Mouse (Mus musculus) kidney, embryonic 16.5 days (tissue): Measurements from ENCODE around the gene Fam126b. TPM values are rescaled to one million over a fixed set of nuclear protein-coding genes. Genes with fewer than 3 reads are reported as not detected.

Source experiments
- ATAC-seq: fragments of 200-750 bp; cut with Nextera tagmentation; 2 replicates; pipeline ENCODE4 v1.8.0; 2017; ENCODE audit warnings: moderate TSS enrichment; ENCODE audit not compliant: low FRiP score, low TSS enrichment
- H3K27ac ChIP-seq: fragments of 300-500 bp; sonication (generic); 2 replicates; pipeline ENCODE4 v1.5.1; 2014; ENCODE audit warnings: low read length
- H3K27me3 ChIP-seq: fragments of 300-500 bp; sonication (generic); 2 replicates; pipeline ENCODE4 v1.6.1; 2014; ENCODE audit warnings: low read length, control low read depth, mixed read lengths; ENCODE audit not compliant: insufficient read depth
- H3K36me3 ChIP-seq: fragments of 300-500 bp; sonication (generic); 2 replicates; pipeline ENCODE4 v1.6.1; 2014; ENCODE audit warnings: low read length, control low read depth, mixed read lengths; ENCODE audit not compliant: insufficient read depth
- H3K4me1 ChIP-seq: fragments of 300-500 bp; sonication (generic); 2 replicates; pipeline ENCODE4 v1.6.1; 2014; ENCODE audit warnings: low read length, control low read depth, mixed read lengths; ENCODE audit not compliant: insufficient read depth
- H3K4me2 ChIP-seq: fragments of 300-500 bp; sonication (generic); replicated peaks from 2 replicates; pipeline ENCODE4 v1.6.1; 2014; ENCODE audit warnings: low read depth, low read length
- H3K4me3 ChIP-seq: fragments of 300-500 bp; sonication (generic); 2 replicates; pipeline ENCODE4 v1.5.1; 2014; ENCODE audit warnings: mild to moderate bottlenecking, low read length
- H3K9ac ChIP-seq: fragments of 300-500 bp; sonication (generic); replicated peaks from 2 replicates; pipeline ENCODE4 v1.6.1; 2014; ENCODE audit warnings: low read length
- H3K9me3 ChIP-seq: fragments of 300-500 bp; sonication (generic); 2 replicates; pipeline ENCODE4 v1.6.1; 2016; ENCODE audit warnings: low read length, control low read depth
- WGBS: fragments of 180-500 bp; shearing (Covaris S2); extraction: QIAGEN DNeasy Blood & Tissue Kit; methylation state at CpG from one replicate; pipeline ENCODE4 v1.1.7; 2014; 5-methylcytosine and 5-hydroxymethylcytosine counted together
- polyA plus RNA-seq: library from polyadenylated mRNA; unstranded; fragments of >200 nt; fragmentation: Nextera tagmentation; extraction: Ambion mirVana; gene quantifications from 2 replicates; pipeline ENCODE4 v1.2.1, GENCODE M21; 2015

Fam126b gene
- polyA plus RNA-seq, 1 experiment from 2014 or later, result 10.1 TPM

- H3K9me3 ChIP-seq, result peaks cover 35% of the 10 kb centered on the region
- under 1% methylated on average over 64 of the region's 64 CpGs for WGBS
Observed at GRCm38 (mm10) chr1:58504577-58505254, 81.4 kb downstream of the Fam126b start, which contains the start of gene Orc2. Gene Orc2 (minus strand): TSS chr1:58505109.

GRCm38 (mm10) chr1:58503793-58504370 lies 82.2 kb downstream of the Fam126b start:
- Histone ChIP-seq H3K4me3 (peak overlapping the region; percentile 92), H3K4me2 (peak overlapping the region; percentile 80), H3K27ac (no peak overlapping the region), H3K9ac (peak overlapping the region; percentile 84), H3K27me3 (no peaks in the 10 kb centered on the region), H3K4me1 (peaks cover 10% of the 10 kb centered on the region; the same call in 1 of the 2 replicates), H3K9me3 (peaks cover 31% of the 10 kb centered on the region), H3K36me3 (peaks cover 35% of the 10 kb centered on the region)
- peak; percentile 14; the same call in 1 of the 2 replicates for ATAC-seq
- WGBS, result 32% methylated on average over 9 of the region's 9 CpGs

More at GRCm38 (mm10) chr1:58504577-58505254, 81.4 kb downstream of the Fam126b start, which contains the start of gene Orc2:
- Histone ChIP-seq H3K27ac (peak within 1 kb of the TSS; percentile 67), H3K36me3 (peaks cover 27% of the 10 kb centered on the region), H3K27me3 (no peaks in the 10 kb centered on the region), H3K4me3 (peak within 1 kb of the TSS; percentile 92), H3K4me2 (peak within 1 kb of the TSS; percentile 80), H3K4me1 (peaks cover 10% of the 10 kb centered on the region; the same call in 1 of the 2 replicates), H3K9ac (peak within 1 kb of the TSS; percentile 84)
- ATAC-seq, result peak; percentile 100

- Histone ChIP-seq H3K9me3 (peaks cover 24% of the 10 kb centered on the region), H3K4me1 (peaks cover 10% of the 10 kb centered on the region; the same call in 1 of the 2 replicates), H3K36me3 (peaks cover 33% of the 10 kb centered on the region), H3K27me3 (no peaks in the 10 kb centered on the region), H3K4me2 (no peak overlapping the region), H3K27ac (no peak overlapping the region), H3K4me3 (no peak overlapping the region), H3K9ac (no peak overlapping the region)
- no peak for ATAC-seq
Observed at GRCm38 (mm10) chr1:58503134-58503533, 83.0 kb downstream of the Fam126b start.

- Histone ChIP-seq H3K4me3 (no peak overlapping the region), H3K36me3 (peaks cover 38% of the 10 kb centered on the region), H3K4me1 (peaks cover 5% of the 10 kb centered on the region; the same call in 1 of the 2 replicates), H3K27ac (no peak overlapping the region), H3K4me2 (no peak overlapping the region), H3K9ac (no peak overlapping the region), H3K9me3 (no peaks in the 10 kb centered on the region), H3K27me3 (no peaks in the 10 kb centered on the region)
- 92% methylated on average over 1 of the region's 1 CpGs for WGBS
- no peak for ATAC-seq
Observed at GRCm38 (mm10) chr1:58498758-58499157, 87.4 kb downstream of the Fam126b start.

GRCm38 (mm10) chr1:58497678-58498077 lies 88.4 kb downstream of the Fam126b start:
- no peak for ATAC-seq
- WGBS, result 92% methylated on average over 4 of the region's 4 CpGs
- no peak overlapping the region for H3K9ac ChIP-seq
- H3K27me3 ChIP-seq, result no peaks in the 10 kb centered on the region
- no peaks in the 10 kb centered on the region for H3K9me3 ChIP-seq
- peaks cover 42% of the 10 kb centered on the region for H3K36me3 ChIP-seq
- no peak overlapping the region for H3K4me2 ChIP-seq
- no peak overlapping the region for H3K4me3 ChIP-seq
- no peaks in the 10 kb centered on the region for H3K4me1 ChIP-seq
- H3K27ac ChIP-seq, result no peak overlapping the region

GRCm38 (mm10) chr1:58495603-58496002 lies 90.5 kb downstream of the Fam126b start:
- H3K4me1 ChIP-seq, result no peaks in the 10 kb centered on the region
- H3K36me3 ChIP-seq, result peaks cover 62% of the 10 kb centered on the region
- H3K4me3 ChIP-seq, result no peak overlapping the region
- no peak for ATAC-seq
- no peak overlapping the region for H3K27ac ChIP-seq
- H3K27me3 ChIP-seq, result no peaks in the 10 kb centered on the region
- 97% methylated on average over 6 of the region's 6 CpGs for WGBS
- no peaks in the 10 kb centered on the region for H3K9me3 ChIP-seq
- no peak overlapping the region for H3K9ac ChIP-seq
- no peak overlapping the region for H3K4me2 ChIP-seq

GRCm38 (mm10) chr1:58482647-58483046 lies 103.5 kb downstream of the Fam126b start:
- no peak overlapping the region for H3K9ac ChIP-seq
- H3K27me3 ChIP-seq, result no peaks in the 10 kb centered on the region
- ATAC-seq, result no peak
- WGBS, result 95% methylated on average over 4 of the region's 4 CpGs
- peaks cover 39% of the 10 kb centered on the region for H3K36me3 ChIP-seq
- no peaks in the 10 kb centered on the region for H3K4me1 ChIP-seq
- no peak overlapping the region for H3K4me3 ChIP-seq
- H3K9me3 ChIP-seq, result no peaks in the 10 kb centered on the region
- no peak overlapping the region for H3K4me2 ChIP-seq
- H3K27ac ChIP-seq, result no peak overlapping the region

GRCm38 (mm10) chr1:58475662-58476061 lies 110.5 kb downstream of the Fam126b start:
- Histone ChIP-seq H3K4me1 (no peaks in the 10 kb centered on the region), H3K9ac (no peak overlapping the region), H3K4me2 (no peak overlapping the region), H3K4me3 (no peak overlapping the region), H3K27me3 (no peaks in the 10 kb centered on the region), H3K36me3 (peaks cover 52% of the 10 kb centered on the region), H3K27ac (no peak overlapping the region), H3K9me3 (no peaks in the 10 kb centered on the region)
- 95% methylated on average over 8 of the region's 8 CpGs for WGBS
- ATAC-seq, result no peak
